Mouse (Mus musculus): ENCODE data around the gene Rbfox1. TPM values are rescaled to one million over a fixed set of nuclear protein-coding genes. Genes with fewer than 3 reads are reported as not detected.

Gene Rbfox1
- polyA plus RNA-seq, 1 experiment from 2014 or later, result 2.7 TPM

- H3K4me3 ChIP-seq (ENCODE audit: low read depth, low read length), result no peak overlapping the region
- H3K4me2 ChIP-seq (replicated peaks; ENCODE audit: low read depth, low read length), result no peak overlapping the region
- no peak overlapping the region for H3K9ac ChIP-seq (replicated peaks; ENCODE audit: low read depth, low read length)
- WGBS, result 71% methylated on average over 2 of the region's 2 CpGs
- ATAC-seq (ENCODE audit: insufficient number of reproducible peaks, insufficient read depth, low FRiP score, low read depth), result no peak
- no peaks in the 10 kb centered on the region for H3K9me3 ChIP-seq (ENCODE audit: control insufficient read depth, low read depth, low read length)
- H3K4me1 ChIP-seq (ENCODE audit: control insufficient read depth, insufficient read depth, low read length), result no peaks in the 10 kb centered on the region
- H3K36me3 ChIP-seq (ENCODE audit: control insufficient read depth, insufficient read depth, low read length), result no peaks in the 10 kb centered on the region
- no peak overlapping the region for H3K27ac ChIP-seq (ENCODE audit: low read length)
- no peaks in the 10 kb centered on the region for H3K27me3 ChIP-seq (ENCODE audit: control insufficient read depth, insufficient read depth, low read length)
Measured at GRCm38 (mm10) chr16:6333273-6333672, 448.1 kb downstream of the Rbfox1 start.

GRCm38 (mm10) chr16:6348103-6348502, 462.9 kb downstream of the Rbfox1 start:
- no peak overlapping the region for H3K9ac ChIP-seq (replicated peaks; ENCODE audit: low read depth, low read length)
- H3K4me3 ChIP-seq (ENCODE audit: low read depth, low read length), result peak overlapping the region; percentile 19; the same call in 1 of the 2 replicates
- 38% methylated on average over 9 of the region's 9 CpGs for WGBS
- no peaks in the 10 kb centered on the region for H3K36me3 ChIP-seq (ENCODE audit: control insufficient read depth, insufficient read depth, low read length)
- H3K9me3 ChIP-seq (ENCODE audit: control insufficient read depth, low read depth, low read length), result no peaks in the 10 kb centered on the region
- no peaks in the 10 kb centered on the region for H3K4me1 ChIP-seq (ENCODE audit: control insufficient read depth, insufficient read depth, low read length)
- ATAC-seq (ENCODE audit: insufficient number of reproducible peaks, insufficient read depth, low FRiP score, low read depth), result no peak
- 0 out of 2 replicates have a peak, but pooled peaks cover 19% of the 10 kb centered on the region for H3K27me3 ChIP-seq (ENCODE audit: control insufficient read depth, insufficient read depth, low read length)
- no peak overlapping the region for H3K4me2 ChIP-seq (replicated peaks; ENCODE audit: low read depth, low read length)
- no peak overlapping the region for H3K27ac ChIP-seq (ENCODE audit: low read length)

- no peaks in the 10 kb centered on the region for H3K36me3 ChIP-seq (ENCODE audit: control insufficient read depth, insufficient read depth, low read length)
- 0 out of 2 replicates have a peak, but pooled peaks cover 19% of the 10 kb centered on the region for H3K27me3 ChIP-seq (ENCODE audit: control insufficient read depth, insufficient read depth, low read length)
- WGBS, result under 1% methylated on average over 41 of the region's 41 CpGs
- ATAC-seq (ENCODE audit: insufficient number of reproducible peaks, insufficient read depth, low FRiP score, low read depth), result peak; percentile 28; the same call in 1 of the 2 replicates
- peak overlapping the region; percentile 19; the same call in 1 of the 2 replicates for H3K4me3 ChIP-seq (ENCODE audit: low read depth, low read length)
- H3K9ac ChIP-seq (replicated peaks; ENCODE audit: low read depth, low read length), result no peak overlapping the region
- peak overlapping the region; percentile 37 for H3K4me2 ChIP-seq (replicated peaks; ENCODE audit: low read depth, low read length)
- no peaks in the 10 kb centered on the region for H3K4me1 ChIP-seq (ENCODE audit: control insufficient read depth, insufficient read depth, low read length)
- H3K9me3 ChIP-seq (ENCODE audit: control insufficient read depth, low read depth, low read length), result no peaks in the 10 kb centered on the region
- H3K27ac ChIP-seq (ENCODE audit: low read length), result no peak overlapping the region
Measured at GRCm38 (mm10) chr16:6348581-6349241, 463.6 kb downstream of the Rbfox1 start.

- Histone ChIP-seq H3K9me3 (ENCODE audit: control insufficient read depth, low read depth, low read length) (no peaks in the 10 kb centered on the region), H3K27me3 (ENCODE audit: control insufficient read depth, insufficient read depth, low read length) (0 out of 2 replicates have a peak, but pooled peaks cover 19% of the 10 kb centered on the region), H3K4me2 (replicated peaks; ENCODE audit: low read depth, low read length) (peak overlapping the region; percentile 37; the same call in 1 of the 2 replicates), H3K9ac (replicated peaks; ENCODE audit: low read depth, low read length) (no peak overlapping the region), H3K4me3 (ENCODE audit: low read depth, low read length) (no peak overlapping the region), H3K36me3 (ENCODE audit: control insufficient read depth, insufficient read depth, low read length) (no peaks in the 10 kb centered on the region), H3K4me1 (ENCODE audit: control insufficient read depth, insufficient read depth, low read length) (no peaks in the 10 kb centered on the region), H3K27ac (ENCODE audit: low read length) (no peak overlapping the region)
- no peak for ATAC-seq (ENCODE audit: insufficient number of reproducible peaks, insufficient read depth, low FRiP score, low read depth)
- whole genome bisulfite sequencing, result 30% methylated on average over 16 of the region's 16 CpGs
Measured at GRCm38 (mm10) chr16:6349381-6349780, 464.2 kb downstream of the Rbfox1 start.

GRCm38 (mm10) chr16:6350256-6350655, 465.1 kb downstream of the Rbfox1 start:
- H3K36me3 ChIP-seq (ENCODE audit: control insufficient read depth, insufficient read depth, low read length), result no peaks in the 10 kb centered on the region
- ATAC-seq (ENCODE audit: insufficient number of reproducible peaks, insufficient read depth, low FRiP score, low read depth), result no peak
- no peaks in the 10 kb centered on the region for H3K9me3 ChIP-seq (ENCODE audit: control insufficient read depth, low read depth, low read length)
- no peak overlapping the region for H3K4me3 ChIP-seq (ENCODE audit: low read depth, low read length)
- no peak overlapping the region for H3K9ac ChIP-seq (replicated peaks; ENCODE audit: low read depth, low read length)
- no peaks in the 10 kb centered on the region for H3K4me1 ChIP-seq (ENCODE audit: control insufficient read depth, insufficient read depth, low read length)
- H3K27ac ChIP-seq (ENCODE audit: low read length), result no peak overlapping the region
- no peak overlapping the region for H3K4me2 ChIP-seq (replicated peaks; ENCODE audit: low read depth, low read length)
- H3K27me3 ChIP-seq (ENCODE audit: control insufficient read depth, insufficient read depth, low read length), result 0 out of 2 replicates have a peak, but pooled peaks cover 19% of the 10 kb centered on the region
- WGBS, result 84% methylated on average over 11 of the region's 11 CpGs

- H3K4me2 ChIP-seq (replicated peaks; ENCODE audit: low read depth, low read length), result no peak overlapping the region
- 0 out of 2 replicates have a peak, but pooled peaks cover 18% of the 10 kb centered on the region for H3K27me3 ChIP-seq (ENCODE audit: control insufficient read depth, insufficient read depth, low read length)
- ATAC-seq (ENCODE audit: insufficient number of reproducible peaks, insufficient read depth, low FRiP score, low read depth), result no peak
- no peak overlapping the region for H3K9ac ChIP-seq (replicated peaks; ENCODE audit: low read depth, low read length)
- no peaks in the 10 kb centered on the region for H3K4me1 ChIP-seq (ENCODE audit: control insufficient read depth, insufficient read depth, low read length)
- no peak overlapping the region for H3K27ac ChIP-seq (ENCODE audit: low read length)
- 80% methylated on average over 5 of the region's 5 CpGs for WGBS
- no peaks in the 10 kb centered on the region for H3K9me3 ChIP-seq (ENCODE audit: control insufficient read depth, low read depth, low read length)
- H3K4me3 ChIP-seq (ENCODE audit: low read depth, low read length), result no peak overlapping the region
- no peaks in the 10 kb centered on the region for H3K36me3 ChIP-seq (ENCODE audit: control insufficient read depth, insufficient read depth, low read length)
Measured at GRCm38 (mm10) chr16:6353191-6353590, 468.0 kb downstream of the Rbfox1 start.

GRCm38 (mm10) chr16:6356931-6357330, 471.8 kb downstream of the Rbfox1 start:
- H3K4me2 ChIP-seq (replicated peaks; ENCODE audit: low read depth, low read length), result no peak overlapping the region
- no peak overlapping the region for H3K27ac ChIP-seq (ENCODE audit: low read length)
- no peak overlapping the region for H3K9ac ChIP-seq (replicated peaks; ENCODE audit: low read depth, low read length)
- no peak for ATAC-seq (ENCODE audit: insufficient number of reproducible peaks, insufficient read depth, low FRiP score, low read depth)
- no peak overlapping the region for H3K4me3 ChIP-seq (ENCODE audit: low read depth, low read length)
- no peaks in the 10 kb centered on the region for H3K36me3 ChIP-seq (ENCODE audit: control insufficient read depth, insufficient read depth, low read length)
- no peaks in the 10 kb centered on the region for H3K9me3 ChIP-seq (ENCODE audit: control insufficient read depth, low read depth, low read length)
- no peaks in the 10 kb centered on the region for H3K27me3 ChIP-seq (ENCODE audit: control insufficient read depth, insufficient read depth, low read length)
- no peaks in the 10 kb centered on the region for H3K4me1 ChIP-seq (ENCODE audit: control insufficient read depth, insufficient read depth, low read length)
- WGBS, result 77% methylated on average over 3 of the region's 3 CpGs

- no peaks in the 10 kb centered on the region for H3K9me3 ChIP-seq (ENCODE audit: control insufficient read depth, low read depth, low read length)
- H3K4me1 ChIP-seq (ENCODE audit: control insufficient read depth, insufficient read depth, low read length), result no peaks in the 10 kb centered on the region
- no peaks in the 10 kb centered on the region for H3K36me3 ChIP-seq (ENCODE audit: control insufficient read depth, insufficient read depth, low read length)
- no peak overlapping the region for H3K4me2 ChIP-seq (replicated peaks; ENCODE audit: low read depth, low read length)
- WGBS, result 77% methylated on average over 2 of the region's 2 CpGs
- no peaks in the 10 kb centered on the region for H3K27me3 ChIP-seq (ENCODE audit: control insufficient read depth, insufficient read depth, low read length)
- H3K4me3 ChIP-seq (ENCODE audit: low read depth, low read length), result no peak overlapping the region
- no peak overlapping the region for H3K27ac ChIP-seq (ENCODE audit: low read length)
- H3K9ac ChIP-seq (replicated peaks; ENCODE audit: low read depth, low read length), result no peak overlapping the region
- no peak for ATAC-seq (ENCODE audit: insufficient number of reproducible peaks, insufficient read depth, low FRiP score, low read depth)
Measured at GRCm38 (mm10) chr16:6365793-6366192, 480.6 kb downstream of the Rbfox1 start.

- WGBS, result 71% methylated on average over 6 of the region's 6 CpGs
- Histone ChIP-seq H3K9me3 (ENCODE audit: control insufficient read depth, low read depth, low read length) (no peaks in the 10 kb centered on the region), H3K4me2 (replicated peaks; ENCODE audit: low read depth, low read length) (no peak overlapping the region), H3K4me1 (ENCODE audit: control insufficient read depth, insufficient read depth, low read length) (no peaks in the 10 kb centered on the region), H3K9ac (replicated peaks; ENCODE audit: low read depth, low read length) (no peak overlapping the region), H3K4me3 (ENCODE audit: low read depth, low read length) (no peak overlapping the region), H3K36me3 (ENCODE audit: control insufficient read depth, insufficient read depth, low read length) (no peaks in the 10 kb centered on the region), H3K27ac (ENCODE audit: low read length) (no peak overlapping the region), H3K27me3 (ENCODE audit: control insufficient read depth, insufficient read depth, low read length) (no peaks in the 10 kb centered on the region)
- ATAC-seq (ENCODE audit: insufficient number of reproducible peaks, insufficient read depth, low FRiP score, low read depth), result no peak
Measured at GRCm38 (mm10) chr16:6366649-6367048, 481.5 kb downstream of the Rbfox1 start.
